Mouse (Mus musculus) kidney, postnatal 10 days (tissue): Measurements from ENCODE around the gene Sprtn.

Experiments
- DNase-seq: peaks from one replicate; pipeline ENCODE4 v3.0.0; 2021; ENCODE audit warnings: mixed read lengths

Sprtn gene

GRCm38 (mm10) chr8:124947865-124948732, 50.4 kb downstream of the Sprtn start:
- DNase-seq, result peak; percentile 67

GRCm38 (mm10) chr8:124948733-124949111, 51.0 kb downstream of the Sprtn start:
- peak; percentile 52 for DNase-seq

GRCm38 (mm10) chr8:124949209-124950068, 51.8 kb downstream of the Sprtn start, which contains the start of gene Egln1:
Gene Egln1 (minus strand): TSS chr8:124949324.
- DNase-seq, result peak; percentile 88

- no peak for DNase-seq
These were observed 52.4 kb downstream of the Sprtn start for GRCm38 (mm10) chr8:124950069-124950456.

GRCm38 (mm10) chr8:124950865-124951264, 53.2 kb downstream of the Sprtn start:
- no peak for DNase-seq

- peak; percentile 56 for DNase-seq
These were observed 55.5 kb downstream of the Sprtn start for GRCm38 (mm10) chr8:124953188-124953587.

- no peak for DNase-seq
These were observed 56.9 kb downstream of the Sprtn start for GRCm38 (mm10) chr8:124954572-124955082.
